Mouse (Mus musculus) kidney, postnatal 10 days (tissue): ENCODE measurements around the gene Ivd.
A peak's percentile ranks its signal among the peaks of the same experiment; 100 is the strongest.

ENCODE experiments used
- DNase-seq: peaks from one replicate; pipeline ENCODE4 v3.0.0; 2021; ENCODE audit warnings: mixed read lengths

Ivd gene

GRCm38 (mm10) chr2:118910605-118911278 lies 49.0 kb downstream of the Ivd start:
- no peak for DNase-seq

GRCm38 (mm10) chr2:118912706-118913105 lies 51.0 kb downstream of the Ivd start:
- DNase-seq: no peak

- no peak for DNase-seq
These were observed 52.0 kb downstream of the Ivd start for GRCm38 (mm10) chr2:118913551-118914276.

- DNase-seq: no peak
These were observed 52.9 kb downstream of the Ivd start for GRCm38 (mm10) chr2:118914685-118915084.

GRCm38 (mm10) chr2:118916436-118916835 lies 54.7 kb downstream of the Ivd start:
- DNase-seq: no peak

GRCm38 (mm10) chr2:118918543-118918942 lies 56.8 kb downstream of the Ivd start:
- DNase-seq: no peak

GRCm38 (mm10) chr2:118920428-118920827 lies 58.7 kb downstream of the Ivd start:
- DNase-seq: no peak

GRCm38 (mm10) chr2:118925952-118926351 lies 64.2 kb downstream of the Ivd start:
- DNase-seq: no peak

GRCm38 (mm10) chr2:118926361-118926997 lies 64.7 kb downstream of the Ivd start, which contains the start of gene Chst14:
Chst14 (plus strand) TSS chr2:118926496.
- DNase-seq: peak; percentile 90

- no peak for DNase-seq
These were observed 65.4 kb downstream of the Ivd start for GRCm38 (mm10) chr2:118926998-118927739.
